ENCODE assay signal across 16 mouse cellular contexts in genomic region chr13:84060453-84060834, GRCm38 (mm10).
A peak's percentile ranks its signal among the peaks of the same experiment; 100 is the strongest.
DNase-seq lines count a peak whose midpoint lies in the region; ATAC-seq lines count a peak whose summit lies in the region.
"Had no signal": no experiment of that assay in that cellular context is flagged by ENCODE, and none has a peak within 500 bp of the region (broad histone marks: within the 10 kb centered on the region; RNA-seq: fewer than 3 reads in every experiment).

No protein-coding gene starts in this region.

- H3K36me3 ChIP-seq in embryonic facial prominence, embryonic 10.5 days (replicated peaks) = no peaks in the 10 kb centered on the region
- H3K36me3 ChIP-seq in forebrain, embryonic 12.5 days (replicated peaks) = no peaks in the 10 kb centered on the region
- H3K36me3 ChIP-seq in hindbrain, embryonic 14.5 days (replicated peaks; ENCODE audit: control insufficient read depth, insufficient read depth) = no peaks in the 10 kb centered on the region
- H3K36me3 ChIP-seq in midbrain, embryonic 16.5 days (ENCODE audit: control insufficient read depth, insufficient read depth, low read length) = no peaks in the 10 kb centered on the region
- H3K36me3 ChIP-seq in heart, embryonic 12.5 days = no peaks in the 10 kb centered on the region
- H3K36me3 ChIP-seq: heart, embryonic 10.5 days; liver, embryonic 13.5 days had no signal

- H3K4me1 ChIP-seq in embryonic facial prominence, embryonic 10.5 days = peaks cover 26% of the 10 kb centered on the region
- peaks cover 70% of the 10 kb centered on the region for H3K4me1 ChIP-seq in forebrain, embryonic 12.5 days
- H3K4me1 ChIP-seq in hindbrain, embryonic 14.5 days (replicated peaks; ENCODE audit: control insufficient read depth, insufficient read depth, low read length) = peaks cover 50% of the 10 kb centered on the region
- peaks cover 36% of the 10 kb centered on the region for H3K4me1 ChIP-seq in midbrain, embryonic 16.5 days (ENCODE audit: control insufficient read depth, insufficient read depth, low read length)
- no peaks in the 10 kb centered on the region for H3K4me1 ChIP-seq in heart, embryonic 12.5 days (replicated peaks)
- H3K4me1 ChIP-seq: heart, embryonic 10.5 days; liver, embryonic 13.5 days had no signal

- H3K27ac ChIP-seq in embryonic facial prominence, embryonic 10.5 days (replicated peaks) = 0 out of 2 replicates have a peak overlapping the region, but pooled peaks have one; percentile 48
- peak overlapping the region; percentile 98 for H3K27ac ChIP-seq in forebrain, embryonic 12.5 days
- peak overlapping the region; percentile 99 for H3K27ac ChIP-seq in hindbrain, embryonic 14.5 days
- peak overlapping the region; percentile 95 for H3K27ac ChIP-seq in midbrain, embryonic 16.5 days (ENCODE audit: low read length)
- H3K27ac ChIP-seq in heart, embryonic 12.5 days (ENCODE audit: poor library complexity, severe bottlenecking) = no peak overlapping the region
- H3K27ac ChIP-seq: heart, embryonic 10.5 days; liver, embryonic 13.5 days; stomach, postnatal 0 days had no signal

- H3K9ac ChIP-seq in forebrain, embryonic 12.5 days = peak overlapping the region; percentile 54; the same call in 1 of the 2 replicates
- H3K9ac ChIP-seq in hindbrain, embryonic 14.5 days = peak overlapping the region; percentile 71
- H3K9ac ChIP-seq in midbrain, embryonic 16.5 days (ENCODE audit: low read depth, low read length) = peak overlapping the region; percentile 51
- H3K9ac ChIP-seq in heart, embryonic 12.5 days = no peak overlapping the region
- H3K9ac ChIP-seq: liver, embryonic 13.5 days had no signal

- no peak for ATAC-seq in forebrain, embryonic 12.5 days (ENCODE audit: low FRiP score)
- ATAC-seq in hindbrain, embryonic 14.5 days (ENCODE audit: low FRiP score) = no peak
- no peak for ATAC-seq in midbrain, embryonic 16.5 days
- no peak for ATAC-seq in heart, embryonic 12.5 days (ENCODE audit: insufficient number of reproducible peaks, low FRiP score)
- ATAC-seq: lung, postnatal 0 days had no signal

- H3K4me3 ChIP-seq in embryonic facial prominence, embryonic 10.5 days = no peak overlapping the region
- H3K4me3 ChIP-seq in forebrain, embryonic 12.5 days (replicated peaks) = 0 out of 2 replicates have a peak overlapping the region, but pooled peaks have one; percentile 5
- H3K4me3 ChIP-seq in hindbrain, embryonic 14.5 days (replicated peaks; ENCODE audit: low read length) = peak overlapping the region; percentile 25; the same call in 1 of the 2 replicates
- peak overlapping the region; percentile 7; the same call in 1 of the 2 replicates for H3K4me3 ChIP-seq in midbrain, embryonic 16.5 days (ENCODE audit: low read depth, low read length)
- no peak overlapping the region for H3K4me3 ChIP-seq in heart, embryonic 12.5 days
- H3K4me3 ChIP-seq: heart, embryonic 10.5 days; liver, embryonic 13.5 days had no signal

- WGBS in embryonic facial prominence, embryonic 10.5 days = 69% methylated on average over 3 of the region's 3 CpGs
- WGBS in forebrain, embryonic 12.5 days = 34% methylated on average over 3 of the region's 3 CpGs
- WGBS in hindbrain, embryonic 14.5 days = 29% methylated on average over 3 of the region's 3 CpGs
- 38% methylated on average over 3 of the region's 3 CpGs for WGBS in midbrain, embryonic 16.5 days
- WGBS in heart, embryonic 12.5 days = 64% methylated on average over 3 of the region's 3 CpGs

- no peaks in the 10 kb centered on the region for H3K27me3 ChIP-seq in embryonic facial prominence, embryonic 10.5 days (replicated peaks; ENCODE audit: low read depth, poor library complexity, severe bottlenecking)
- H3K27me3 ChIP-seq in forebrain, embryonic 12.5 days = no peaks in the 10 kb centered on the region
- H3K27me3 ChIP-seq in hindbrain, embryonic 14.5 days (ENCODE audit: control insufficient read depth, insufficient read depth, low read length) = no peaks in the 10 kb centered on the region
- no peaks in the 10 kb centered on the region for H3K27me3 ChIP-seq in midbrain, embryonic 16.5 days (ENCODE audit: control insufficient read depth, insufficient read depth, low read depth, low read length)
- H3K27me3 ChIP-seq in heart, embryonic 12.5 days (replicated peaks) = no peaks in the 10 kb centered on the region
- H3K27me3 ChIP-seq: CH12.LX had no signal

- H3K4me2 ChIP-seq in forebrain, embryonic 12.5 days = peak overlapping the region; percentile 47
- peak overlapping the region; percentile 62 for H3K4me2 ChIP-seq in hindbrain, embryonic 14.5 days (replicated peaks)
- peak overlapping the region; percentile 69 for H3K4me2 ChIP-seq in midbrain, embryonic 16.5 days (ENCODE audit: low read length)
- H3K4me2 ChIP-seq in heart, embryonic 12.5 days = no peak overlapping the region
- H3K4me2 ChIP-seq: liver, embryonic 13.5 days had no signal

- H3K9me3 ChIP-seq in embryonic facial prominence, embryonic 10.5 days = no peaks in the 10 kb centered on the region
- no peaks in the 10 kb centered on the region for H3K9me3 ChIP-seq in forebrain, embryonic 12.5 days
- no peaks in the 10 kb centered on the region for H3K9me3 ChIP-seq in hindbrain, embryonic 14.5 days (ENCODE audit: control insufficient read depth, low read length)
- H3K9me3 ChIP-seq in midbrain, embryonic 16.5 days (replicated peaks; ENCODE audit: control insufficient read depth, low read length, poor library complexity, severe bottlenecking) = no peaks in the 10 kb centered on the region
- H3K9me3 ChIP-seq in heart, embryonic 12.5 days (replicated peaks) = no peaks in the 10 kb centered on the region
- H3K9me3 ChIP-seq: heart, embryonic 10.5 days; liver, embryonic 13.5 days had no signal

- no peak for DNase-seq in embryonic facial prominence, embryonic 10.5 days (ENCODE audit: low spot score)
- no peak for DNase-seq in hindbrain, embryonic 14.5 days (ENCODE audit: low spot score)
- DNase-seq in spleen, adult 12 weeks (ENCODE audit: low spot score) = no peak
- DNase-seq in lung, postnatal 36 days = no peak
- DNase-seq: gastrocnemius, postnatal 14 days; kidney, adult 9 months; liver, embryonic 13.5 days; spleen, adult 18-20 months; thymus, postnatal 4 days had no signal

Comparison
In these comparisons a context has a peak if more than half of its experiments do, and no peak if none do; other contexts are left out.
1. H3K4me3 ChIP-seq: peak in forebrain, embryonic 12.5 days (single experiment), hindbrain, embryonic 14.5 days (single experiment) and midbrain, embryonic 16.5 days (single experiment); none in embryonic facial prominence, embryonic 10.5 days (single experiment) and heart, embryonic 12.5 days (single experiment).